Mouse (Mus musculus): Measurements from ENCODE around the gene Rangrf. TPM values are rescaled to one million over a fixed set of nuclear protein-coding genes. Genes with fewer than 3 reads are reported as not detected.
"Not testable (repeated sequence)": the region's sequence is repeated elsewhere in the genome, so short reads cannot be mapped to it uniquely, and the experiment has no call there.

Rangrf gene
- 36.7 and 39.4 TPM in 2 replicates for total RNA-seq (2017)

GRCm38 (mm10) chr11:68975085-68975484, at the start of gene Rangrf:
Gene Rangrf (minus strand): TSS chr11:68975185.
- ATAC-seq (replicated peaks; ENCODE audit: low read depth, poor library complexity, severe bottlenecking): no peak

GRCm38 (mm10) chr11:69020691-69021090, 45.7 kb upstream of the Rangrf start:
- ATAC-seq (replicated peaks; ENCODE audit: low read depth, poor library complexity, severe bottlenecking): no peak

- no peak for ATAC-seq (replicated peaks; ENCODE audit: low read depth, poor library complexity, severe bottlenecking)
Observed at GRCm38 (mm10) chr11:69016755-69017154, 41.8 kb upstream of the Rangrf start.

GRCm38 (mm10) chr11:69015644-69016441, 40.9 kb upstream of the Rangrf start, which contains the start of gene Ctc1:
Gene Ctc1 (plus strand): TSS chr11:69015911.
- ATAC-seq (replicated peaks; ENCODE audit: low read depth, poor library complexity, severe bottlenecking): peak; percentile 94

GRCm38 (mm10) chr11:69012071-69012601, 37.2 kb upstream of the Rangrf start:
- ATAC-seq (replicated peaks; ENCODE audit: low read depth, poor library complexity, severe bottlenecking): peak; percentile 54

- not testable (repeated sequence) for ATAC-seq (replicated peaks; ENCODE audit: low read depth, poor library complexity, severe bottlenecking)
Observed at GRCm38 (mm10) chr11:69011445-69011844, 36.5 kb upstream of the Rangrf start.

- ATAC-seq (replicated peaks; ENCODE audit: low read depth, poor library complexity, severe bottlenecking): no peak
Observed at GRCm38 (mm10) chr11:69010400-69011323, 35.7 kb upstream of the Rangrf start.

- no peak for ATAC-seq (replicated peaks; ENCODE audit: low read depth, poor library complexity, severe bottlenecking)
Observed at GRCm38 (mm10) chr11:69009508-69009907, 34.5 kb upstream of the Rangrf start.

GRCm38 (mm10) chr11:69008182-69009121, 33.5 kb upstream of the Rangrf start, which contains the start of gene Pfas:
Gene Pfas (minus strand): TSS chr11:69008460.
- ATAC-seq (replicated peaks; ENCODE audit: low read depth, poor library complexity, severe bottlenecking): peak; percentile 89

GRCm38 (mm10) chr11:69006575-69006974, 31.6 kb upstream of the Rangrf start:
- ATAC-seq (replicated peaks; ENCODE audit: low read depth, poor library complexity, severe bottlenecking): not testable (repeated sequence)

GRCm38 (mm10) chr11:69005193-69005592, 30.2 kb upstream of the Rangrf start:
- no peak for ATAC-seq (replicated peaks; ENCODE audit: low read depth, poor library complexity, severe bottlenecking)

- no peak for ATAC-seq (replicated peaks; ENCODE audit: low read depth, poor library complexity, severe bottlenecking)
Observed at GRCm38 (mm10) chr11:69003592-69003991, 28.6 kb upstream of the Rangrf start.

- ATAC-seq (replicated peaks; ENCODE audit: low read depth, poor library complexity, severe bottlenecking): not testable (repeated sequence)
Observed at GRCm38 (mm10) chr11:69002782-69003181, 27.8 kb upstream of the Rangrf start.

- no peak for ATAC-seq (replicated peaks; ENCODE audit: low read depth, poor library complexity, severe bottlenecking)
Observed at GRCm38 (mm10) chr11:68997080-68997479, 22.1 kb upstream of the Rangrf start.

- ATAC-seq (replicated peaks; ENCODE audit: low read depth, poor library complexity, severe bottlenecking): no peak
Observed at GRCm38 (mm10) chr11:68994377-68994776, 19.4 kb upstream of the Rangrf start.

- ATAC-seq (replicated peaks; ENCODE audit: low read depth, poor library complexity, severe bottlenecking): no peak
Observed at GRCm38 (mm10) chr11:68993122-68993521, 18.1 kb upstream of the Rangrf start.

- no peak for ATAC-seq (replicated peaks; ENCODE audit: low read depth, poor library complexity, severe bottlenecking)
Observed at GRCm38 (mm10) chr11:68988341-68988740, 13.4 kb upstream of the Rangrf start.

- ATAC-seq (replicated peaks; ENCODE audit: low read depth, poor library complexity, severe bottlenecking): no peak
Observed at GRCm38 (mm10) chr11:68987365-68987882, 12.4 kb upstream of the Rangrf start.
